Mouse (Mus musculus): Measurements from ENCODE around the gene Zfp978.

- TF ChIP-seq POLR2A (IDR thresholded peaks at IDR 0.05; ENCODE audit: low read depth, low read length) (no peak), CTCF (IDR thresholded peaks at IDR 0.05; ENCODE audit: extremely low read depth, insufficient read length, insufficient replicate concordance, low read depth, low read length) (no peak)
These were observed 71.9 kb downstream of the Zfp978 start for GRCm38 (mm10) chr4:147433017-147433416.

Data from small intestine, adult 2 months (tissue).